Mouse (Mus musculus) megakaryocyte, embryonic 14.5 days (primary cell): ENCODE measurements around the gene Gm13290.

Experiments used
- FLI1 ChIP-seq: IDR thresholded peaks from 2 replicates; pipeline ENCODE4 v1.6.1; 2012; ENCODE audit warnings: low read length, inconsistent platforms, mixed read lengths
- GATA1 ChIP-seq: IDR thresholded peaks from 3 replicates; pipeline ENCODE4 v1.6.1; 2012; ENCODE audit warnings: mixed read lengths, low read length, inconsistent platforms, borderline replicate concordance

DNA sequence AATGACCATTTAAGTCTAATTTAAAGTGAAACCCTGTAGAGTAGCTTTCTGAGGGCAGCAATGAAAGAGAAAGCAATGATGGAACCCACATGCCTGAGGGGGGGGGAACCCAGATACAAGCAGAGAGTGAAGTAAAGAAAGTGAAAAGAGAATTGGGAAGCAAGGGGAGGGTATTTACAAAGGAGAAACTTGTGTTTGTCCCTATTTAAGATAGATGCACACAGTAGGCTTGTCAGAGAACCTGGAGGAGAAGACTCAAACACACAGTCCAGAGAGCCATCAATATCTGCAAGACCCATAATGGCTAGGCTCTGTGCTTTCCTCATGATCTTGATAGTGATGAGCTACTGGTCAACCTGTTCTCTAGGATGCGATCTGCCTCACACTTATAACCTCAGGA is 46.0 kb downstream of the Gm13290 start, which contains the start of gene Ifna11:
- no peak for TF ChIP-seq GATA1
- no peak for TF ChIP-seq FLI1
